Mouse (Mus musculus): ENCODE measurements around the gene Mrpl55. TPM values are rescaled to one million over a fixed set of nuclear protein-coding genes. Genes with fewer than 3 reads are reported as not detected.

The Mrpl55 gene
- polyA plus RNA-seq, 2 experiments, result 38.8 to 85.2 TPM

DNA sequence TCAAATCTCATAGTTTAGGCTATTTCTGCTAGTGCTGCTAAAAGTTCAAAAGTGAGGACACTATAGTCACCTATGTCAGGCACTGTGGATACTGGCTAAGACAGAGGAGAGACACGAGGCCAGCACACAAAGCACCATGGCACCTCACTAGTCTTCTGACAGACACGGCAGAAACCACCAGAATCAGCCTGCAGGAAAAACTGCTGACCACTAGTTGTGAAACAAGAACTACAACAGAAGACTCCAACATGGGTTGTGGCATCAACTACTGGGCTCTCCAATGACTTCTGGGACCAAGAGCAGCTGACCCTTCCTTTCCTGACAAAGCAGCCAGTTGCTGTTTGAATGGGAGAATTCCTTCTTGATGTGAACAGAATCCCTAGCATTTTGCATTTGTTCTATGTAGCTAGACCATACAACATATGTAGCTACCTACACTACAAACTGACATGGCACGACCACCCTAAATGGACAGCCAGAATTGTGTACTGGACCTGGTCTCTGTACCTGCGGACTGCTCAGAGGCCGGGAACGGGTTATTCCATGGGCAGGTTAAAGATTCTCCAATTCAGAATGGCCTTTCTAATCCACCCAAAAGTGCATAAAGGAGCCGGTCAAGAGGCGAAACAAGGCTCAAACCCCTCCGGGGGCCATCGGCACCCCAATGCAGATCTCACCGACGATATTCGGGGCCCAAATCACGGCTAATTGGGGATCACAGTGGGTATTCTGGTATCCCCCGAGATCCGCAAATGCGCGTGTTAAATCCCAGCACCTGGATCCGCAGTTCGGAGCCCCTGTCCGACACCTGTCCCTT, 24.7 kb downstream of the Mrpl55 start:
- no peak for ATAC-seq (ENCODE audit: low FRiP score, low read depth)
- H3K9me3 ChIP-seq (ENCODE audit: control insufficient read depth, low read length), result no peaks in the 10 kb centered on the region
- no peak for TF ChIP-seq POLR2A (IDR thresholded peaks at IDR 0.05; ENCODE audit: borderline replicate concordance, extremely low read depth, insufficient read depth, insufficient read length)
- no peaks in the 10 kb centered on the region for H3K27me3 ChIP-seq (ENCODE audit: control insufficient read depth, insufficient read depth, low read length)
- WGBS, result 6% methylated on average over 21 of the region's 21 CpGs
- peak overlapping the region; percentile 98 for H3K27ac ChIP-seq (replicated peaks; ENCODE audit: low read depth, low read length)
- peaks cover 35% of the 10 kb centered on the region for H3K4me1 ChIP-seq (ENCODE audit: control insufficient read depth, insufficient read depth, low read length)
- H3K4me3 ChIP-seq (replicated peaks; ENCODE audit: low read length), result peak overlapping the region; percentile 100
- peak overlapping the region; percentile 100 for H3K9ac ChIP-seq (ENCODE audit: low read depth, low read length, severe bottlenecking)
- peak overlapping the region; percentile 77 for H3K4me2 ChIP-seq (replicated peaks; ENCODE audit: low read depth, low read length, severe bottlenecking)
- DNase-seq (ENCODE audit: low spot score), result no peak
- H3K36me3 ChIP-seq (ENCODE audit: control insufficient read depth, insufficient read depth, low read length), result peaks cover 20% of the 10 kb centered on the region

DNA sequence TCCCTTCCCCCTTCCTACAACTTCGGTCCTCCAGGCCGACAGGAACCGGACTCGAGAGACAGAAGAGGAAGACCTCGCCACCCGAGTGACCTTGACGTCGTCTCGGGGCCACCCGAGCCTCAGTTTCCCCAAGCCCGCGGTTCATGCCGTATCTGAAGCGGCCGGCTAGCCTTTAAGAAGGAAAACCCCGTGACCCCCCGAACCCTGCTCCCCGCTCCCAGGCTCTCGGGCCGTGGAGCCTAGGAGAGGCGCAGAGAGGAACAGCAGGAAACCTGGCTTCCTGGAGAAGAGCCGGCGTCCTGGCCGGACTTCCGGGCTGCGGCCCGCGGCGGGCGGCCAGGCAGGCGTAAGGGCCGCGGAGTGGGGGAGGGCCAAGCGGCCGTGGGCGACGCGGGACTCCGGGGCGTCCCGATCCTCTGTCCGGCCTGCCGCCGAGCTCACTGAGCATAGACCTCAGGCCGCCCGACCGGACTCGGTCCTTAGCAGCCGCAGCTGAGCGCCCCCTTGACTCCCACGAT, 25.4 kb downstream of the Mrpl55 start:
- H3K9me3 ChIP-seq (ENCODE audit: control insufficient read depth, low read length), result no peaks in the 10 kb centered on the region

GRCm38 (mm10) chr11:59228122-59228953, 26.1 kb downstream of the Mrpl55 start, which contains the start of gene Arf1:
Gene Arf1, minus strand, starts transcription at chr11:59228270.
- H3K4me3 ChIP-seq (replicated peaks; ENCODE audit: low read length), result peak within 1 kb of the TSS; percentile 100
- ATAC-seq (ENCODE audit: low FRiP score, low read depth) (peak; percentile 96), DNase-seq (ENCODE audit: low spot score) (peak; percentile 96)
- H3K9me3 ChIP-seq (ENCODE audit: control insufficient read depth, low read length), result no peaks in the 10 kb centered on the region
- peak within 1 kb of the TSS; percentile 77 for H3K4me2 ChIP-seq (replicated peaks; ENCODE audit: low read depth, low read length, severe bottlenecking)
- peak within 1 kb of the TSS; percentile 98 for H3K27ac ChIP-seq (replicated peaks; ENCODE audit: low read depth, low read length)
- H3K9ac ChIP-seq (ENCODE audit: low read depth, low read length, severe bottlenecking), result peak within 1 kb of the TSS; percentile 100
- no peaks in the 10 kb centered on the region for H3K27me3 ChIP-seq (ENCODE audit: control insufficient read depth, insufficient read depth, low read length)
- H3K36me3 ChIP-seq (ENCODE audit: control insufficient read depth, insufficient read depth, low read length), result peaks cover 17% of the 10 kb centered on the region
- peaks cover 33% of the 10 kb centered on the region for H3K4me1 ChIP-seq (ENCODE audit: control insufficient read depth, insufficient read depth, low read length)
- peak; percentile 81; the same call in 1 of the 2 replicates for TF ChIP-seq POLR2A (IDR thresholded peaks at IDR 0.05; ENCODE audit: borderline replicate concordance, extremely low read depth, insufficient read depth, insufficient read length)
- 6% methylated on average over 40 of the region's 59 CpGs for WGBS

More for the DNA sequence above, 25.4 kb downstream of the Mrpl55 start:
- H3K4me2 ChIP-seq (replicated peaks; ENCODE audit: low read depth, low read length, severe bottlenecking), result peak overlapping the region; percentile 77
- H3K36me3 ChIP-seq (ENCODE audit: control insufficient read depth, insufficient read depth, low read length), result peaks cover 20% of the 10 kb centered on the region
- ATAC-seq (ENCODE audit: low FRiP score, low read depth) (peak; percentile 75), DNase-seq (ENCODE audit: low spot score) (no peak)
- H3K27me3 ChIP-seq (ENCODE audit: control insufficient read depth, insufficient read depth, low read length), result no peaks in the 10 kb centered on the region
- H3K4me1 ChIP-seq (ENCODE audit: control insufficient read depth, insufficient read depth, low read length), result peaks cover 35% of the 10 kb centered on the region
- H3K9ac ChIP-seq (ENCODE audit: low read depth, low read length, severe bottlenecking), result peak overlapping the region; percentile 100
- peak overlapping the region; percentile 98 for H3K27ac ChIP-seq (replicated peaks; ENCODE audit: low read depth, low read length)
- whole genome bisulfite sequencing, result 1% methylated on average over 38 of the region's 51 CpGs
- peak overlapping the region; percentile 100 for H3K4me3 ChIP-seq (replicated peaks; ENCODE audit: low read length)
- no peak for TF ChIP-seq POLR2A (IDR thresholded peaks at IDR 0.05; ENCODE audit: borderline replicate concordance, extremely low read depth, insufficient read depth, insufficient read length)

GRCm38 (mm10) chr11:59230144-59230760, 28.0 kb downstream of the Mrpl55 start:
- WGBS, result 16% methylated on average over 7 of the region's 7 CpGs
- no peaks in the 10 kb centered on the region for H3K27me3 ChIP-seq (ENCODE audit: control insufficient read depth, insufficient read depth, low read length)
- H3K4me3 ChIP-seq (replicated peaks; ENCODE audit: low read length), result no peak overlapping the region
- peaks cover 19% of the 10 kb centered on the region for H3K4me1 ChIP-seq (ENCODE audit: control insufficient read depth, insufficient read depth, low read length)
- no peak overlapping the region for H3K27ac ChIP-seq (replicated peaks; ENCODE audit: low read depth, low read length)
- H3K4me2 ChIP-seq (replicated peaks; ENCODE audit: low read depth, low read length, severe bottlenecking), result no peak overlapping the region
- H3K9me3 ChIP-seq (ENCODE audit: control insufficient read depth, low read length), result no peaks in the 10 kb centered on the region
- peak; percentile 45 for DNase-seq (ENCODE audit: low spot score)
- 0 out of 2 replicates have a peak, but pooled peaks cover 1% of the 10 kb centered on the region for H3K36me3 ChIP-seq (ENCODE audit: control insufficient read depth, insufficient read depth, low read length)
- no peak for TF ChIP-seq POLR2A (IDR thresholded peaks at IDR 0.05; ENCODE audit: borderline replicate concordance, extremely low read depth, insufficient read depth, insufficient read length)
- no peak overlapping the region; the same call in 1 of the 2 replicates for H3K9ac ChIP-seq (ENCODE audit: low read depth, low read length, severe bottlenecking)
- ATAC-seq (ENCODE audit: low FRiP score, low read depth), result no peak

Data from limb, embryonic 14.5 days (tissue).